Mouse (Mus musculus): ENCODE measurements at regions not wholly inside any gene's neighbourhood (a gene's known extent, or its start where the extent isn't known, plus 50 kb on each side); places are given as distances from the start of the nearest gene placed in this dataset.

DNA sequence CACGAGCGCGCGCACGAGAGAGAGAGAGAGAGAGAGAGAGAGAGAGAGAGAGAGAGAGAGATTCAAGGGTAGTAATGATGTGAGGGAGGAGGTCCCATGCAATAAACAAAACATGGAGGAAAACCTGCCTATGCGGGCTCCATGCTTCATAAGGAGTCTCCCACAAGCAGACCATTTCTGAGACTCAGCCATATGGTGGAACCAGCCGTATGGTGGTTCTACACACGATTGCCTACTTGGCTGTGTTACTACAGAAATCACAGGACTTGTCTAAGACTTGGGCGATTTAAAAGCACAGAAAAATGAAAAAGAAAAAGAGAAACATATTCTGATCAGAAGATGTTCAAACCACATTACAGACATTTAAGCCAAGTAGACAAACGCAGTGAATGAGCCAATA lies 142.1 kb downstream of the Ifi44 start:
- WGBS, result 93% methylated on average over 10 of the region's 10 CpGs
- no peaks in the 10 kb centered on the region for H3K4me1 ChIP-seq (ENCODE audit: insufficient read depth, low read length)
- H3K9me3 ChIP-seq (ENCODE audit: low read length), result no peaks in the 10 kb centered on the region
- DNase-seq (ENCODE audit: low spot score) (no peak), ATAC-seq (no peak)
- no peak overlapping the region for H3K9ac ChIP-seq (replicated peaks; ENCODE audit: low read length)
- H3K27me3 ChIP-seq (ENCODE audit: insufficient read depth, low read length), result no peaks in the 10 kb centered on the region
- no peak overlapping the region for H3K27ac ChIP-seq
- no peak overlapping the region for H3K4me2 ChIP-seq (ENCODE audit: low read depth, low read length)
- no peak for TF ChIP-seq CTCF (IDR thresholded peaks at IDR 0.05; ENCODE audit: low read depth)
- H3K4me3 ChIP-seq (ENCODE audit: low read length), result no peak overlapping the region
- no peaks in the 10 kb centered on the region for H3K36me3 ChIP-seq (ENCODE audit: insufficient read depth, low read length)

DNA sequence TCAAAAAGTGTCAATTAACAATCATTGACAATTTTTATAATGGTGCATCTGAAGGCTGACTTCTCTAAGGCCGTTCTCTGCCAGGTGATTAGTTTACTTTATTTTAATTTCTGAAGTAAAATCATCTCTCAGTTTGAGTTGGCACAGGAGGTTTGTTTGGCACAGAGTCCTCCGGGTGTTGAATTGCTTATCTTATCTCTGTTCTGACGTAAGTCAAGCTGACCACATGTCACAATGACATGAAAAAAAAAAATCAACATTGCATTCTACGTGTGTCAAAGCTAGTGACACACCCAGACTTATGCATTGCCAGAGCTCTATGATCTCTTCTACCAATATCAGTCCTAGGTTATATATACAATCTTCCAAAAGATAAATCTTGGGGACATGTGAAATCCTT lies 146.4 kb downstream of the Ifi44 start:
- no peak for ATAC-seq
- H3K27me3 ChIP-seq (ENCODE audit: insufficient read depth, low read length), result no peaks in the 10 kb centered on the region
- H3K4me2 ChIP-seq (ENCODE audit: low read depth, low read length), result no peak overlapping the region
- H3K4me3 ChIP-seq (ENCODE audit: low read length), result no peak overlapping the region
- H3K9ac ChIP-seq (replicated peaks; ENCODE audit: low read length), result no peak overlapping the region
- no peaks in the 10 kb centered on the region for H3K4me1 ChIP-seq (ENCODE audit: insufficient read depth, low read length)
- no peak for DNase-seq (ENCODE audit: low spot score)
- WGBS, result 72% methylated on average over 4 of the region's 4 CpGs
- H3K36me3 ChIP-seq (ENCODE audit: insufficient read depth, low read length), result no peaks in the 10 kb centered on the region
- H3K9me3 ChIP-seq (ENCODE audit: low read length), result no peaks in the 10 kb centered on the region
- TF ChIP-seq CTCF (IDR thresholded peaks at IDR 0.05; ENCODE audit: low read depth), result no peak
- H3K27ac ChIP-seq, result no peak overlapping the region
